Mouse (Mus musculus): ENCODE measurements around the gene Barx1.

Gene Barx1

GRCm38 (mm10) chr13:48662431-48663143, at the start of gene Barx1:
TSS of gene Barx1 (plus strand) at chr13:48662998.
- DNase-seq (ENCODE audit: low spot score in 2 of 2): no peak

GRCm38 (mm10) chr13:48614525-48614924, 48.3 kb upstream of the Barx1 start:
- DNase-seq (ENCODE audit: low spot score in 2 of 2): no peak

- no peak for DNase-seq (ENCODE audit: low spot score in 2 of 2)
These were observed 45.0 kb upstream of the Barx1 start for GRCm38 (mm10) chr13:48617774-48618173.

- no peak for DNase-seq (ENCODE audit: low spot score in 2 of 2)
These were observed 43.9 kb upstream of the Barx1 start for GRCm38 (mm10) chr13:48618890-48619289.

DNA sequence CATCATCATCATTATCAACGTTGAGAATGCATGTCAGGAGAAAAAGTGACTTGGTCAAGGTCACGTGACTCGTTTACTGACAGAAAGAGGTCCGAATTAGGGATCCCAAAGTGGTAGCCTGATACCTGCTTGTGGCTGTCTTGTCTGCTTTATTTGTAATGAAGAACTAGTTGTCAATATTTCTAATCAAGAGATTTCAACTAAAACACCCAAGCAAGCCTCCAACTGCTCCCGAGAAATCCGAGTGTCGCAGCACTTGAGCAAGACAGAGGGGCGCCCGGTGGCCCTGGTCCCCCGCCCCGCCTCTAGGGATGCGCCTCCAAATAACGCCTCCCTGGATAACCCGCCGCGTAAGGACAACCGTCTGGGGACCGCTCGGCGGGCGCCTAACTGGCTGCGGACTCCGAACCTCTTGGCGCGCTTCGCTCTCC, 37.8 kb upstream of the Barx1 start:
- DNase-seq (ENCODE audit: low spot score in 2 of 2): peak in 1 of 2 experiments; percentile 46

DNA sequence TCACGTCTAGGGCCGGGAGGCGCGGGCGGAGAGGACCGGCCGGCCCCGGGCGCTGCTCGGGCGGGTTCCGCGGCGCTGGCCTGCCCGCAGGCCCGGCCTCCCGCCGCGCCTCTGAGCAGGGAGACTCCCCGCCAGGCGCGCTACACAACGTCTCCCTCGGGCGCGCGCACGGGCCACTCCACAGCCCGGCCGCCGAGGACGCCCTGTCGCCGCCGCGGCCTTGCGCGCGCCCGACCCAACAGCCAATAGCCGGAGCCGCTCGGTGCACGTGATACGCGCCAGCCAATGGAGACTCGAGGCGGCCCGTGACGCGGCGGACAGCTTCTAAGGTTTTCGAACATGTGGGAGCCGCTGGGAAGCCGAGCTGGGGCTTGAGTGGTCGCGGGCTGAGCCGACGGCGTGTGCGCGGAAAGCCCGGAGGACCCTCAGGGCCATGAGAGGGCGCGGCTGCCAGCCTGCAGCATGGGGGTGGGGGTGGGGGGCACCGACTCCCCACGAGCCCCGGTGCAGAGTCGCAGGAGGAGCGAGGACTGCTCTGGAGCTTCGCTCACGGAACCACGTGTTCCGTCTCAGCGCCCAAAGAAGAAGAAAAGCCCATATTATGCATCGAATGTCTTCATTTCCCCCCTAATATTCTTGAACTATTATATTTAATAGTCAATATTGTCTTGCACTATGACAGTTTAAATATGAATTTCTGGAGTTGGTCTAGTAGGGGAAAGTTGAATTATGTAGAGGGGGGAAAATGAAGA, 37.2 kb upstream of the Barx1 start, which contains the start of gene Ptpdc1:
Gene Ptpdc1 (minus strand): TSS at position 232 of the 752 bp plus-strand sequence.
- DNase-seq (ENCODE audit: low spot score in 2 of 2): peak; percentile 91 to 98

- DNase-seq (ENCODE audit: low spot score in 2 of 2): no peak
These were observed 31.1 kb upstream of the Barx1 start for GRCm38 (mm10) chr13:48631691-48632090.

- DNase-seq (ENCODE audit: low spot score in 2 of 2): no peak
These were observed 25.1 kb upstream of the Barx1 start for GRCm38 (mm10) chr13:48637706-48638105.

DNA sequence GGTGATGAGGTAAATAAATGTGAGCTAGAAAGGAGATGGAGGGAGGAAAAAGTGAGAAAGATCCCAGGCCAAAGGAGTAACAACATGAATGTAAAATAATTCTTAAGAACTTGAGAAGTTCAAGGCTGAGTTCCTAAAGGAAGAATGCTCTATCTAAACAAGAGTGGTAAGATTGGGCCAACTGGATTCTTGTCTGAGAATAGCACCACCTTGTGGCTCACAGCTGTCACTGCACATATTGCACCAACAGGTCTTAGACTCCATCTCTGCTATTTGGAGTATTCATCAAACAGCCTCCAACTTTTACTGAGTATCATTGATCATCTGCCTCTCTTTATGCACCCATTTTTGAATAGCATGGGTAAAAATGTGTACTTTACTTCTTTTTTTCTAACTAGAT, 23.2 kb upstream of the Barx1 start:
- DNase-seq (ENCODE audit: low spot score in 2 of 2): peak in 1 of 2 experiments; percentile 77

- no peak for DNase-seq (ENCODE audit: low spot score in 2 of 2)
These were observed 19.7 kb upstream of the Barx1 start for GRCm38 (mm10) chr13:48643072-48643471.

- no peak for DNase-seq (ENCODE audit: low spot score in 2 of 2)
These were observed 18.8 kb upstream of the Barx1 start for GRCm38 (mm10) chr13:48643991-48644390.

DNA sequence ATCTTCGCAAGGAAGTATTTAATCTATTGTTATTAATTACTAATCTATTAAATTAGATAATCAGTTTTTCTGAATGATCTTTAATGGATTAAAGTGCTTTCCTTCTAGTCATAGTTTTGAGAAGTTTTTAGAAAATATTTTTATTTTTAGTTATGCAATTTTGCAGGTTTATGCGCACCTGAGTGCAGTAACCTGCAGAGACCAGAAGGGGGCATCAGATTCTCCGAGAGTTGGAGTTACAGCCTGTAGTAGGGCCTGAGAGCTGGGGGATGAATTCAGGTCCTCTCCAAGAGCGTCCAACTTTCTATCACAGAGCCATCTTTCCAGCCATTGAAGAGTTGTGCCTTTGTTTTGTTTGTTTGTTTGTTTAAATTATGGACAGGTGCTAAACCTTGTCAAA, 16.1 kb upstream of the Barx1 start:
- DNase-seq (ENCODE audit: low spot score in 2 of 2): no peak

DNA sequence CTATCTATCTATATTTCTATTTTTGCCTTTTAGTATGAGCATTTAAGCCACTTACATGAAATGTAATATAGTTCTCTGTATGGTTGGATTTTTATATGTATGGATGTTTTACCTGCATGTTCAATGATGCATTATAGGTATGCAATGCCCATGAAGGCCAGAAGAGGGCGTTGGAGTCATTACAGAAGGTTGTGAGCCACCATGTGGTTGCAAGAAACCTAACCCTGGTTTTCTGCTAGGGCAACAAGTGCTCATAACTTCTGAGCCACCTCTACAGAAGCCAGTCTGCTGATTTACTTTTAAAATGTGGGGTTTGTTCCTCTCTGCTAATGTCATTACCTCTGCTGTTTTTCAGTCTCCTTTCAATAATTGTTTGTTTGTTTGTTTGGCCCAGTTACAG, 12.2 kb upstream of the Barx1 start:
- no peak for DNase-seq (ENCODE audit: low spot score in 2 of 2)

DNA sequence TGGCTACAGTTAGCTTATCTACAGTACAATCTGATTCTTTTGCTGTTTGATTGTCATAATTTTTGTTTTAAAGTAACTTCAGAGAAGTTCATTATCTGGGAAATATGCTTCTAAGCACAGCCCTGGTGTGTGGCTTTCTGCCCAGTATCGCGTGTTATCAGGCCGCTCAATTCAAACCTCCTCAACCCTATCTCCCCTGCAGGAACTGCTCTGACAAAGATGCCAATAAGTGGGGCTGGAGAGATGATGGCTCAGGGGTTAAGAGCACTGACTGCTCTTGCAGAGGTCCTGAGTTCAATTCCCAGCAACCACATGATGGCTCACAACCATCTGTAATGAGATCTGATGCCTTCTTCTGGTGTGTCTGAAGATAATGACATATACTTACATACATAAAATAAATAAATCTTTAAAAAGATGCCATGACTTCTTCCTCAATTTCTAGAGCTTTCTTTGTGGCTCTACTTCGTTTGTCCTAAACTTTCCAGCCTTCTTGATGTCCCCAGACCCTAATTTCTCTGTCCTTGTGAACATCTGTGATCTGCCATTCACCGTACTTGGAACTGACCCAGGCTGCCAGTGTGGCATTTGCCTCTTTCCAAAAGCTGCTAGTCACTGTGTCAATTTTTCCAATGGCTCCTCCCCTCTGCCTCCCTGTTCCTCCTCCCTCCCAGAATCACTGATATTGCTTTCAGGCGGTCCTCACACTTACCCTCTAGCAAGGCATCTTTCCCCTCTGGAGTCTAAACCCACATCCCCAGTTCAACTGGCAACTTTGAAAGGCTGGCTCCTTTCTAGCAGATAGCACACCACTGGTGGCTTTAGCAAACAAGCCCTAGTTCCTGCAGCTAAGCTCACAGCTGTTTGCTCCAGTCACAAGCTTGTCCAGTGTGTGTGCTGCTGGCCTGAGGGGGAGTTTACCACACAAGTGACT, 11.4 kb upstream of the Barx1 start:
- no peak for DNase-seq (ENCODE audit: low spot score in 2 of 2)

DNA sequence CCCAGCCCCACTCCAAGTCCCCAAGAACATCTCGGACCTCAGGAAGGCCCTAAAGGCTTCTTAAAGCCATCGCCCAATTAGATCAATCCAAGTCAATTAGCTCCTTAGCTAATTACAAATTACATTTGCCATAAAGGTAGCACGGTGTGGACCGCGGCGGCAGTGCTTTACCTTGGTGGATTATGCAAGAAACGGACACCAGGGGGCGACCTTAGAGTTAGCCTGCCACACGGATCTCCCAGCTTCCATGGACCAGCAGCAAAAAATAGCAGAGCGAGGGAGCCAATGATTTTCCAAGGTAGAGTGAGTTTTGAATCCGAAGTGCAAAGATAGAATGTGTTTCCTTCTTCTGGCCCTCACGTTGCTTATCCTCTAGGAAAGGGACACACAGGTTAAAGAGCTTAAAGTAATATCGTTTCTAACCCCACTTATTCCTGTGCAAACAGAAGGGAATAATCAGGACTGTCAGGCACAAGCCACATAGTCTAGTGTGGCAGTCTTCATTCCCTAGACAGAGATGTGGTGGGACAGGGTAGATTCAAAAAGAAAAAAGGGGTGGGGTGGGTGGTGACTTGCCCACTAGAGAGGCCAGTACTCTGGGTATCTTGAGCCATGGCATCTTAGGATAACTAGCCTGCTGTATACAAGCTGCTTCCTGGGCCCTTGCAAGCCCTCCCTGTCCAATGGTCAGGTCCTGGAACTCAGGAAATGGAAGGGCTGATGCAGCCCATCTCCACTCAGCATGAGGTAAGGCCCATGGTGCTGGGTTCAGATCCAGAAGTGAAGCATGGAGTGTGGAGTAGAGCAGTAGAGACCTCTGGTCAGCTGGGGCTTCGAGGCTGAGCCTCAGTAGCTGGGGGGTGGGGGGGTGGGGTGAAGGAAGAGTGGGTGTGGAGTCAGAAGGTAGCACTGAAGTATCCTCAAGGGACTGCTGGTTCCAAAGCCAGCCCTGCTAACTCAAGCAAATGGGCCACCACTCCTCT, 8.7 kb upstream of the Barx1 start:
- peak in 1 of 2 experiments; percentile 78 for DNase-seq (ENCODE audit: low spot score in 2 of 2)

- DNase-seq (ENCODE audit: low spot score in 2 of 2): peak in 1 of 2 experiments; percentile 65
These were observed 7.2 kb upstream of the Barx1 start for GRCm38 (mm10) chr13:48655637-48656036.

DNA sequence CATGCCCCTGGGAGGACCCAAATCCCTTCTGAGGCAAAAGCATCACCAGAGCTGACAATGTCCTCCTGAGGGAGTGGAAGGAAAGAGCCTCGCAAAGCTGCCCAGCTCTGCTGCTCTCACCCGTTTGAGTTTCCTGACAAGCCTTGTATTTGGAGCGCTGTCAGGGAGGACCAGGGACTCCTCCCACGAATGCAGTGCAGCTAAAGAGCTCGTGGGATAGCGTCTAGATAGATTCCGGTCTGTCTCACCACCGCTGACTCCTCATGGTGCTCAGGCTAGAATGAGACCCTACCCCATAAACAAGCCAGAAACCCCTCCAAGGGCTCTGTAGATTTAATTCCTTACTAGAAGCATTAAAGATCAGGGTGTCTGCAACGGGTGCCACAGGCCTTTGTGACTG, 5.0 kb upstream of the Barx1 start:
- no peak for DNase-seq (ENCODE audit: low spot score in 2 of 2)

DNA sequence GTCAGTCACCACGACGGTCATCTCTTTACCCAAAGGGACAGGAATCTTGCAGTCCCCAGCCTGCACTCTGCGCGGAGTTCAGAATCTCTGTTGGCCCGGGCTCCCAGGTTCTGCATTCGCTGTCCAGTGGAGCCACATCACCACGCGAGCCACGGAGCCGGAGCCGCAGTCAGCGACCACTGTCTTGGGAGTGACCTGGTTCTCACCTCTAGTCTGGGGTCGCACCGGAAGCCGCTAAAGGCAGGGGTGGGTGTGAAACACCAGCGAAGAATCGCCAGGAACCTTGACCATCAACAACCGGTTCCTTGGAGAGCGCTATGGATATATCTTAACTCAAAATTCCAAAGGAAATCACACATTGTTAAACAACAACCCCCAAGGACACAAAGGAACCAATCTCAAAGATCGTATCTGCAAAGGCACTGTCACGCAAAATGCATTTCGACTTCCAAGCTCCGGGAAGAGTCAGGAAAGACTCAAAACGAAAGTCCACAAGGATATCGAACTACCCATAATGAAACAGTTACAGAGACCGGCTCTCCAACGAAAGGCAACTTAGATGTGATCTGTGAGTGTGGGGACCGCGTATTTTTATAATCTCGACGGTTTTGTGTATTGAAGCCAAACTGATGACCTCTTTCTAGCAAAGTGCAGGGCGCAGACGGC, 4.1 kb upstream of the Barx1 start:
- no peak for DNase-seq (ENCODE audit: low spot score in 2 of 2)

GRCm38 (mm10) chr13:48659254-48660220, 3.3 kb upstream of the Barx1 start:
- DNase-seq (ENCODE audit: low spot score in 2 of 2): no peak

Measured in left cerebral cortex, adult 9 months (tissue).